Mouse (Mus musculus): ENCODE measurements around the gene Iqschfp.

The Iqschfp gene

DNA sequence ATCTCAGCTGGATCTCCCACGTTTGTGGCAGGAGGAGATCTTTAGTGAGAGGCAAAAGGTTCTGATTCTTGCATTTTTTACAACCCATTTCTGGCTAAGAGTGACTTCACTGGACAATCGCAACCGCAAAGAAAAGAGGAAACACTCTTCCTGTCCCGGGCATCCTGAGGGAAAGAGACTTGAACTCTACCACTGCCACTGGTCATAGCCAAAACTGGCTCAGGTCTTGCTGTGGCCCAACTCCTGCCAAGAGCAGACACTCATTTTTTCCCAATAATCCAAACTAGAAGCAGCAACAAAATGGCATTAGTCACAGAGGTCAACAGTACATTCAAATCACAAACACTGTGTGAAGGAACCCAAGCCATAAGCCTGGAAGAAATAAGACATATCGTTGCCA, 770.4 kb downstream of the Iqschfp start:
- no peak for DNase-seq

DNA sequence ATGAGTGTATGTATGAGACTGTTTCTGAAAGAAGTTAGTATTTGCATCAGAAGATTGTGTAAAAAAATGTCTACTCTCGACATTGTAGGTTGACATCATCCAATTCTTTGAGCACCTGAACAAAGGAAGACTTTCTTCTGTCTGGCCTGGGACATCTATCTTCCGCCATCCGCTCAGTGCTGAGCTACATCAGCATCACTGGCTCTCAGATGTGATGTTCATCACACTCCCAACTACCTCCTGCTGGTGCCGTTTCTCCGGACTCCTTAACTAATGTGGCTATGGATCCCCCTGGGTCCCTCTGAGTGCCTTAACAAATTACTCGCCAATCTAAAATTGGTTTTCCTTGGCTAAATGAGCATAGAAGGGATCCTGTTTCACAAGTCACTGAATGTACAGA, 772.3 kb downstream of the Iqschfp start:
- no peak for DNase-seq

DNA sequence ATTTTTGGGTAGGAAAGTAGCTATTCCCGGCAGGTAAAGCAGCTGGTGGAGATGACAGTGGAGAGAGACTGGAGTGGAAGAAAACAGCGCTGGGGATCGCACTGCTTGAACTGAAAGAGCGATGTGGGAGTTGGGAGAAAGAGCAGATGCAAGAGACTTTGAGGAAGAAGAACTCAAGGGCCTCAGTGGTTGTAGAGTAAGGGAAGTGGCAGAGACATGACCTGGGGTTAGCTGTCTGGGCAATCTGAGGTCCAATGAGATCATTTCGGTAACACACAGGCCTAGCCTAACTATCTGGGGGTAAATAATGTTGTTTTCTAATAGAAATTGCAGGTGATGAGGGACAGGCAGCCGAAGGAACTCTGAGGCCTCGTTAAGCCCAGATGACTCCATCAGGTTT, 774.3 kb downstream of the Iqschfp start:
- DNase-seq = no peak

DNA sequence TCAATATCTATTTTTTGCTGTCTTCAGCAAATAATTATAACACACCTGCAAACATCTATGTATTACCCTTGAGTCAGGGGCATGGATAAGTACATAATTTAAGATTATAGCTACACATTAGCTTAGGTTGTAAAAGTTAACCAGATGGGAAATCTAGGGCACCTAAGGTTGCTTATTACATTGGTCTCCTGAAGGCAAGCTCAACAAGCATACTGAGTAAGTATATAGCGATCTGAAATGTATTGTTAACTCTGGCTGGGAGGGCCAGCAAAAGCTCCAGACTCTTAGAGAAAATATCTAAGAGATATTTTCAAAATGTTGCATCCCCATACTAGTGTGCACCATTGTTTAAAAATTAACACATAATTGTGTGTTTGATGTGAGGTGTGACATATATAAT, 775.8 kb downstream of the Iqschfp start:
- no peak for DNase-seq

DNA sequence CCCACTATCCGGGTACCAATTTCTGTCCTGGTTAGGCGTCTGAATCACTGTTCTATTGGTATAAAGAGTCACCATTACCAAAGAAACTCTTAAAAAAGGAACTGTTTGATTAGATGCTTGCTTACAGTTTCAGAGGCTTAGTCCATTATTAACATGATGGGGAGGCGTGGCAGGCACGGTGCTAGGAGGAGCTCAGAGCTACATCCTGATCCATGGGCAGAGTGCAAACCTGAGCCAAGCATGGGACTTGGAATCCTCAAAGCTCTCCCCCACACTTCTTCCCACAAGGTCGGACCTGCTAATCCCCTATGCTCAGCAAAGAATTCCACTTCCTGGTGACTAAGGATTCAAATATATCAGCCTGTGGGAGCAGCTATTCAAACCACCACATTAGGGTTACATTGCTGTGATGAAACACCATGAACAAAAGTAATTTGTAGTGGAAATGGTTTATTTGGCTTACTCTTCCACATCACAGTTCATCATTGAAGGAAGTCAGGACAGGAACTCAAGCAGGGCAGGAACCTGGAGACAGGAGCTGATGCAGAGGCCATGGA, 777.5 kb downstream of the Iqschfp start:
- no peak for DNase-seq

DNA sequence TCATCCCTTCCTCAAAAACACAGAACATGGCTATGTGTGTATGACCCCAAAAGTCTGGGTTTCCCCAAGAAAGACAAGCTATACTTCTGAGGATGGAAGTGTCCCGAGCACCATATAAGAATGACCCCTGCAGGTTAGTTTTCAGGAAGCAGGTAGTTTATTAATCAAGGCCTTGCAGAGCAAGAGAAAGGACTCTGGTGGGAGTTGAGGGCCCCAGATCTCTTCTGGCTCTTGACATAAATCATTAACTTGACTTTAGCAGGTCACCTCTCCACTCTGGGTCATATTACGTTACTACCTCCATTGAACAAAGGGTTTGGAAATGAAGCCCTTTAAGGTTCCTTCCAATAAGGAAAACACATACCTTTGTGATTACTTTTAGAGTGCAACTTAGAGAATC, 782.7 kb downstream of the Iqschfp start:
- DNase-seq = no peak

DNA sequence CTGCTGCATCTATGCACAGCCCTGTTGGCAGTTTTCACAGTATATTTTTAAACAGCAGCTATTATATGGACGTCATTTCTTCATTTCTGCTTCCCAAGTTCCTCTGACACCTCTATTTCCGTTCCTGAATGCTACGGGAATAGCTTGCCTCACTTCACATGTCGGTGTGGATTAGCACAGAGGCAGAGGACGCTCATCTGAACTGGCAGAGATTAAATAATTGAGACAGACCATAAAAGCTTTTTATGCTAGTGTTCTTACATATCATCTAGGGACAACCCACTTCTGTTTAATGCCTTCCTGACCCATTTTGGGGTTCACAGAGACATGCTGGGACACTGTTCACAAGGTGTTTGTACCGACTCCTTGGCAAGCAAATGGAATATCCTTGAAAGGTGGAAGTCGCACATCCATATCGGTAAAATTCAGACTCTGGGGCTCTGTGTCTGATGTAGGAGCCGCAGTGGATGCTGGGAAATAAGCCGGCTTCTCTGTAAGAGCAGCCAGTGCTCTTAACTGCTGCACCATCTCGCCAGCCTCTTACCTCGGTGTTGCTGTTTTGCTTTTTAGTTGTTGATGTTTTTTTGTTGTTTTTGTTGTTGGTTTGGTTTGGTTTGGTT, 783.3 kb downstream of the Iqschfp start:
- no peak for DNase-seq

Measured in kidney, adult 18-20 months (tissue).